Mouse (Mus musculus): Measurements from ENCODE around the gene Fmnl1.
"Not testable (repeated sequence)": the region's sequence is repeated elsewhere in the genome, so short reads cannot be mapped to it uniquely, and the experiment has no call there.

Gene Fmnl1

GRCm38 (mm10) chr11:103219259-103219658 is 48.4 kb downstream of the Fmnl1 start:
- DNase-seq (ENCODE audit: extremely low spot score, low read depth, low spot score) = no peak

GRCm38 (mm10) chr11:103219995-103220394 is 49.1 kb downstream of the Fmnl1 start:
- no peak for DNase-seq (ENCODE audit: extremely low spot score, low read depth, low spot score)

- no peak for DNase-seq (ENCODE audit: extremely low spot score, low read depth, low spot score)
These were observed 50.5 kb downstream of the Fmnl1 start for GRCm38 (mm10) chr11:103221437-103221836.

GRCm38 (mm10) chr11:103222718-103223117 is 51.8 kb downstream of the Fmnl1 start:
- not testable (repeated sequence) for DNase-seq (ENCODE audit: extremely low spot score, low read depth, low spot score)

- DNase-seq (ENCODE audit: extremely low spot score, low read depth, low spot score) = no peak
These were observed 52.5 kb downstream of the Fmnl1 start for GRCm38 (mm10) chr11:103223444-103223843.

DNA sequence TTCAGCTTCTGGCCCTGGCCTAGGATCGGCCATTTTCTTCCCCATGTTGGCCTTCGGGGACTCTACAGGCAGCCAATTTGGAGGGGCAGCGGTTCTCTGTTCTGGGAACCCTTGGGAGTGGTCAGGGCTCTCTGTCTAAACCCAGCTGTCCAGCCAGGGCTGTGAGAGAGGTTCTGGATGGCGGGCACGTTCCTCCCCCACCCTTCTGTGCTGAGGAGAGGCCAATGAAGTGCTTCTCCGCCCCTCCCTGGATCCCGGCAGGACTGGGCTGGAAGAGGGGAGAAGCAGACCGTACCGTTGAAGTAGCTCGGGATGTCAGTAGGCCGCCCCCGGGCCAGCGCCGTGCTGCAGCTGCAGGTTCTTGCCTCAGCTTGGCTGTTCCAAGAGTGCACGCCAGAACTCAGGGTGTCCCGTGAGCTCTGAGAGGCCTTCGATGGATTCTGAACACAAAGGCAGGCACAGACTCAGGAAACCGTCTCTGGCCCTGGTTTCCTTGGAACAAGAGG is 53.1 kb downstream of the Fmnl1 start:
- no peak for DNase-seq (ENCODE audit: extremely low spot score, low read depth, low spot score)

DNA sequence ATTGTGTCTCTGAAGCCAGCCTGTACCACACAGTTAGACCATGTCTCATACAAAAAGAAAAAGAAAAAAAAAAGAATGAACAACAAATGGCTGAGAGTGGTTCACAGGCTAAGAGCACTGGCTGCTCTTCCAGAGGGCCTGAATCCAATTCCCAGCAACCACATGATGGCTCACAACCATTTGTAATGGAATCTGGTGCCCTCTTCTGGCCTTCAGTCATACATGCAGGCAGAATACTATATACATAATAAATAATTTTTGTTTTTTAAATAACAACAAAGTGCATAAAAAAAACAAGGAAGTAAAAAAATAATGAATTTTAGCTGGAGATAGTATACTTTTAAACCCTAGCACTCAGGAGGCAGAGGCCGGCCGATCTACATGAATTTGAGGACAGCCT is 58.7 kb downstream of the Fmnl1 start:
- no peak for DNase-seq (ENCODE audit: extremely low spot score, low read depth, low spot score)

- no peak for DNase-seq (ENCODE audit: extremely low spot score, low read depth, low spot score)
These were observed 59.7 kb downstream of the Fmnl1 start for GRCm38 (mm10) chr11:103230626-103231025.

- no peak for DNase-seq (ENCODE audit: extremely low spot score, low read depth, low spot score)
These were observed 60.5 kb downstream of the Fmnl1 start for GRCm38 (mm10) chr11:103231367-103231766.

- DNase-seq (ENCODE audit: extremely low spot score, low read depth, low spot score) = peak; percentile 35
These were observed 62.1 kb downstream of the Fmnl1 start for GRCm38 (mm10) chr11:103232966-103233365.

DNA sequence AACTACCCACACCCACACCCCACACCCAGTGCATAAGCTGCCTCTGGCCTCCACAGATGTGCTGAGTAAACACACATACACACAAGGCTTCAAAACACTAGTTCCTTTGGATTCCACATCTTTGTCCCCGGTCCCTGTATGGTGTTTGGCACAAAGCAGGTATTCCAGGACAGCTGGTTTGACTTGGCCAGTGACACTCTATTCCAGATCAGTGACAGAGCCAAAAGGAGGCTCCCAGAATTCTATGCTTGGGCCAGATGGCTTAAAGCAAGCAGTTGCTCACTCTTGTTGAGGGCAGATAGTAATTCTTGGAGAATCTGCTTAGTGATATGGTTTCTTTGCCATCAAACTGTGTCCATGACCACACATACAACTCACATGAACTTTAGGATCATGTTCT is 63.5 kb downstream of the Fmnl1 start:
- no peak for DNase-seq (ENCODE audit: extremely low spot score, low read depth, low spot score)

DNA sequence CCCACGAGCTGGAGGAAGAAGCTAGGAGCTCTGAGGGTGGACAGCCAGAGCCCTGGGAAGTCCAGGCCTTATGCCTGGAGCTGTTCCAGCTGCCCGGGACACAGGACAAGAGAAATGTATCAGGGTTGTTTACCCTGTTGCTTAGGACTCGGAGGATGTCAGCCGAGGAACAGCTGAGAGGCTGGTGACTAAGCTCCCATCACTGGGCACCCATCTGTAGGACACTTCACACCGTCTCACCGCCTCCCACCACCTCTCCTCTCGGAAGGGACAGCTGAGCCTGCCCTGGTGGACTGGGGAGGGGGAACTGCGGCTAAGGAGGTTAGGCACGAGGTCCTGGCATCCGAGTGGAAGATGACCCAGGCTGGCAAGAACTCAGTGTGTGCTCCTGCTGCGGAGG is 64.8 kb downstream of the Fmnl1 start:
- DNase-seq (ENCODE audit: extremely low spot score, low read depth, low spot score) = no peak

- DNase-seq (ENCODE audit: extremely low spot score, low read depth, low spot score) = no peak
These were observed 65.5 kb downstream of the Fmnl1 start for GRCm38 (mm10) chr11:103236431-103236830.

GRCm38 (mm10) chr11:103236903-103237302 is 66.0 kb downstream of the Fmnl1 start:
- no peak for DNase-seq (ENCODE audit: extremely low spot score, low read depth, low spot score)

DNA sequence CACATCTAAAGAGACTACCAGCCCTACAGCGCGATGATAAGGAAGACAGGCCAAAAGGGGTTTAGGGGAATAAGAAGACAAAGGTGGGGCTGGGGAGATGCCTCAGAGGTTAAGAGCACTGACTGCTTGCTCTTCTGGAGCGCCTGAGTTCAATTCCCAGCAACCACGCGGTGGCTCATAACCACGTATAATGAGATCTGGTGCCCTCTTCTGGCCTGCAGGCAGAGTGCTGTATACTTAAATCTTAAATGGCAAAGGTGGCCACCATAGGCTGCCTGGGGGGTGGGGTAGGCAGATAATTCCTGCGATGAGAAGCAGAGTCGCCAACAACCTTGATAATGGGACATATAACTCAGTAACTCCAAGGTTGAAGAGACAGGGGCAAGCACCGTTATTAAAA is 66.8 kb downstream of the Fmnl1 start:
- no peak for DNase-seq (ENCODE audit: extremely low spot score, low read depth, low spot score)

GRCm38 (mm10) chr11:103240740-103241139 is 69.8 kb downstream of the Fmnl1 start:
- DNase-seq (ENCODE audit: extremely low spot score, low read depth, low spot score) = no peak

DNA sequence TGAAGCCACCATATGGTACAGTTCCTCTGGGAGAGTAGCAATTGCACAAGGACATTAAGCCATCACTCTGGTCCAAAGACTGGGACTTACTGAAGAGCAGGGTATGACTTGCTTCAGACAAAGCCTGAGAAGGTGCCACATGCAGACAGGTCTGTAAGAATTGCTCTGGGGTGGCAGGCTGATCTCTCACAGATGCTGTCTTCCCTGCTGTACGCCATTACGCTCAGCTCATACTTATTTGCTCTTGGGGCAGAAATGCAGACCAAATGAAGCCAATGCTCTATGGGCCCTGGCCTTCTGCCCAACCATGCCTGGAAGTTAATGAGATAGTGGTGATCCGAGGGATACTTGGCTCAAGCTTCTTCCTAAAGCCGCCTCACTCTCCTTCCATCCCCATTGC is 73.9 kb downstream of the Fmnl1 start:
- no peak for DNase-seq (ENCODE audit: extremely low spot score, low read depth, low spot score)

DNA sequence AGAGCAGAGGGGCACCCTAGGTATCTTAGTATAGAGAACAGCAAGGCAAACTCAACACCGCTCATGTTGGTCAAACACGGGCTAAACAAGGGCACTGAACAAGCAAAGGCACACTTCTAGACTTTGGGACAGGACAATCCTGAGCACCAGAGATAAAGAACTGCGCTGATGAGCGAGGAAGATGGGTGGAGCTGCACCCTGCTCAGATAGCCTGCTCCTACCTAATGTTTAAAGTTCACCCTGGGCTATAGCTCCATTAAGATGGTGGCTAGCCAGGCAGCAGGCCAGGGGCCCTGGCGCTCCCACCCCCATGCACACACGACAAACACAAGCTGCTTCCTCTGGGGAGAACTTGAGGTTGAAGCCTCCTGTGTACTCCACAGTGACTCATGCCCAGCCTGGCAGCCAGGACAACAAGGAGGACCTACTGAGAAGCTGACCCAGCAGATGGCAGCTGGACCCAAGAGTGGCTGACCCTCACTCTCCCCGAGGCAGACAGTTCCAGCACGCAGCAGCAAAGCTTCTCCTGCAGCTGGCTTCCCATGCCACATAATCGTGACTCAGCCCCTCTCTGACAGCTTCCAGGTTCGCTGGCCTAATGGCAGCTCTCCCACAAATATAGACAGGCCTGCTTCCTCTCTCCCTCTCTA is 75.3 kb downstream of the Fmnl1 start:
- no peak for DNase-seq (ENCODE audit: extremely low spot score, low read depth, low spot score)

- no peak for DNase-seq (ENCODE audit: extremely low spot score, low read depth, low spot score)
These were observed 75.9 kb downstream of the Fmnl1 start for GRCm38 (mm10) chr11:103246731-103247290.

- no peak for DNase-seq (ENCODE audit: extremely low spot score, low read depth, low spot score)
These were observed 76.7 kb downstream of the Fmnl1 start for GRCm38 (mm10) chr11:103247504-103248177.

Data from hindlimb bud, embryonic 11.5 days (tissue).